Mouse (Mus musculus): ENCODE measurements at regions not wholly inside any gene's neighbourhood (a gene's known extent, or its start where the extent isn't known, plus 50 kb on each side); places are given as distances from the start of the nearest gene placed in this dataset.

DNA sequence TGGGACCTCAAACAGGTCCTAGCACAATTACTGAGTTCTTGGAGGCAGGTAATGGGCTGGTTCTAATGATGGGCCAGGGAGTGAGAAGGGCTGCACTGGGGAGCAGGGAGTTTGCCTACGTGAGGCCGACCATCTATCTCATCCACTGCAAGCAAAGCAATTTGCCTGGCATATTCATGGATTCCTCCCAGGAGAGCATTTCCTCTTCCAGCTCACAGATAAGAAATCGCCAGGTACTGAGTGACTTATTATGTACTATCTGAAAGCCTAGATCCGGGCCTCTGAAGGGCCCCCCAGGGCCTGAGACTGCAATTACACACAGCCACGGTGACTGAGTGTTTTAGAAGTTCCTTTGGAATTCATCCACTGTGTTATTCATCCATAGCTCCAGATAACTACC is 1504.1 kb upstream of the Lrrc6 start:
- TF ChIP-seq CTCF (IDR thresholded peaks at IDR 0.05; ENCODE audit: insufficient read depth, low read depth, low read length) (no peak), POLR2A (IDR thresholded peaks at IDR 0.05; ENCODE audit: insufficient read depth, low read depth, low read length) (no peak)
